Mouse (Mus musculus) embryonic facial prominence, embryonic 13.5 days (tissue): ENCODE results near the gene Fam3b. TPM values are rescaled to one million over a fixed set of nuclear protein-coding genes. Genes with fewer than 3 reads are reported as not detected.

Source experiments
- ATAC-seq: fragments of 200-750 bp; cut with Nextera tagmentation; 2 replicates; pipeline ENCODE4 v1.8.0; 2017; ENCODE audit warnings: low read depth; ENCODE audit not compliant: insufficient number of reproducible peaks, insufficient read depth, low FRiP score, low TSS enrichment
- H3K27ac ChIP-seq: fragments of 300-500 bp; sonication (generic); 2 replicates; pipeline ENCODE4 v1.5.1; 2015; ENCODE audit warnings: moderate library complexity, mild to moderate bottlenecking, inconsistent platforms
- H3K27me3 ChIP-seq: fragments of 300-500 bp; sonication (generic); 2 replicates; pipeline ENCODE4 v1.6.1; 2015; ENCODE audit warnings: mild to moderate bottlenecking, inconsistent platforms
- H3K36me3 ChIP-seq: fragments of 300-500 bp; sonication (generic); 2 replicates; pipeline ENCODE4 v1.6.1; 2015; ENCODE audit warnings: mild to moderate bottlenecking, inconsistent platforms
- H3K4me1 ChIP-seq: fragments of 300-500 bp; sonication (generic); 2 replicates; pipeline ENCODE4 v1.6.1; 2015; ENCODE audit warnings: inconsistent platforms
- H3K4me2 ChIP-seq: fragments of 300-500 bp; sonication (generic); 2 replicates; pipeline ENCODE4 v1.6.1; 2015; ENCODE audit warnings: moderate library complexity, mild to moderate bottlenecking, inconsistent platforms
- H3K4me3 ChIP-seq: fragments of 300-500 bp; sonication (generic); 2 replicates; pipeline ENCODE4 v1.5.1; 2015; ENCODE audit warnings: mild to moderate bottlenecking, inconsistent platforms
- H3K9ac ChIP-seq: fragments of 300-500 bp; sonication (generic); 2 replicates; pipeline ENCODE4 v1.6.1; 2015; ENCODE audit warnings: mild to moderate bottlenecking, inconsistent platforms
- H3K9me3 ChIP-seq: fragments of 300-500 bp; sonication (generic); 2 replicates; pipeline ENCODE4 v1.6.1; 2016; ENCODE audit warnings: inconsistent platforms
- WGBS: fragments of 180-500 bp; shearing (Covaris S2); methylation state at CpG from one replicate; pipeline ENCODE4 v1.1.7; 2015; ENCODE audit warnings: mixed read lengths; 5-methylcytosine and 5-hydroxymethylcytosine counted together
- polyA plus RNA-seq: library from polyadenylated mRNA; unstranded; fragments of >200 nt; fragmentation: Nextera tagmentation; extraction: Ambion mirVana; gene quantifications from 2 replicates; pipeline ENCODE4 v1.2.1, GENCODE M21; 2015

The Fam3b gene
- polyA plus RNA-seq, 1 experiment from 2014 or later = not detected

DNA sequence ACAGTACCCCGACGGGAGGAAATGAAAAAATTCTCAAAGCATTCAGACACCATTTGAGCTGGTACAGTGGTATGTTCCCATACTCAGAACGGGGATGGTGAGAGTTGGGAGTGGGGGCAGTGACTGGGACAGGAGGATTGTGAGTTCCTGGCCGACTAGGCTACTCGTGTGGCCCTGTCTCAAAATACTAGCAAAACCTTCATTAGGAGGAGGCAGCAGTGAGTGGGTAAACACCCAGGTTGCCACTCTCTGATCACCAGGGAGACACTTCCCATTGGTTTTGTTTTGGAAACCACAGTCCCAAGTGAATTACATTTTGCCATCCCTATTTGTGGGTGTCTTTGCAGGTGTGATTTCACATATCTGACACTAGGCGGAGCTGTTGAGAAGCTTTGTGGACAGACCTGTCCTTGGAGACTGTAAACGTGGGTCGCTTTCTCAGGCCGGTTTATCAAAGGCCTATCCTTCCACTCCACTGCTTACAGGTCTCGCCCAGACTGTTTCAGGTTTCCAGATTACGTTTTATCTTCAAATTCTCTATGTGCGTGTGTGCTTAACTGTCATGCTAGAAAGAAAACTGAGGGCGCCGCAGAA is 70.8 kb downstream of the Fam3b start:
- H3K4me2 ChIP-seq = no peak overlapping the region
- no peak for ATAC-seq
- H3K9ac ChIP-seq = no peak overlapping the region
- 47% methylated on average over 14 of the region's 14 CpGs for WGBS
- no peak overlapping the region for H3K27ac ChIP-seq
- H3K9me3 ChIP-seq = no peaks in the 10 kb centered on the region
- no peaks in the 10 kb centered on the region for H3K27me3 ChIP-seq
- H3K36me3 ChIP-seq = no peaks in the 10 kb centered on the region
- H3K4me3 ChIP-seq = no peak overlapping the region
- H3K4me1 ChIP-seq = no peaks in the 10 kb centered on the region

DNA sequence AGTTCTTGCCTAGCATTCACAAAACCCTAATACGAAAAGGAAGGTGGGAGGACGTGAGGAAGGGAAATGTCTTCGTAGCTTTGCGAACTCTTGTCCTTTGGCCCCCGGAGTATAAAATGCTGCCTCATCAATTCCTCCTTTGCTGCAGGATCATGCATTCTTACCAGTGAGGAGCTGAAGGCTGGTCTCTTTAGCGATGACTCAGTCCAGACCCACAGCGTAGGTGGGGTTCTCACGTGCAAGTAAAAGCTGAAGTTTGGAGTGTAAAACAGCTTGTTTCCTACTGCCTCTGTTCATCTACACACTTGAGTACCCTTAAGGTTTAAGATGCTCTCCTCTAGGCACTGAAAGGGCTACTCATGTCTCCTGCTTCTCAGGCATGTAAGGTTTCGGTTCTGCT is 72.6 kb downstream of the Fam3b start:
- no peaks in the 10 kb centered on the region for H3K9me3 ChIP-seq
- H3K36me3 ChIP-seq = no peaks in the 10 kb centered on the region
- H3K4me1 ChIP-seq = no peaks in the 10 kb centered on the region
- no peaks in the 10 kb centered on the region for H3K27me3 ChIP-seq
- H3K4me3 ChIP-seq = no peak overlapping the region
- no peak for ATAC-seq
- 85% methylated on average over 9 of the region's 9 CpGs for WGBS
- no peak overlapping the region for H3K27ac ChIP-seq
- H3K9ac ChIP-seq = no peak overlapping the region
- no peak overlapping the region for H3K4me2 ChIP-seq

DNA sequence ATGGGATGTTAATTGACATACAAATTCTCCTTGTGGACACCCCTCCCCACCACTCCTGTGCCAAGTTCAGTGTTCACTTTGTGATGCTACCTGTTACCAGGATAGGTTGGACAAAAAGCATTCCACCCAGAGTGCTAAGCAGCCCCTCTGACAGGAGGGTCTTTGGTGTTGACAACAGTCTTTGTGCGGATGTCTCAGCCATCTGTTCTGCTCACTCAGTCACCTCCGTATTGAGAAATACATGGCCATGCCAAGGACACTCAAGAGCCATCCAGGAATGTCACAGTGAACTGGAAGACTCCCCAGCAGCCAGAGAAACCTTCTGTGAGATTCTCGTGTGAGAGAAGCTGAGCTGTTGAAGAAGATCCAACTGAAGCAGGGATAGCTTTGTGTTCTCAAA is 76.4 kb downstream of the Fam3b start:
- ATAC-seq = no peak
- 75% methylated on average over 3 of the region's 3 CpGs for WGBS
- H3K4me1 ChIP-seq = no peaks in the 10 kb centered on the region
- no peak overlapping the region for H3K4me2 ChIP-seq
- H3K27me3 ChIP-seq = no peaks in the 10 kb centered on the region
- H3K36me3 ChIP-seq = no peaks in the 10 kb centered on the region
- no peak overlapping the region for H3K4me3 ChIP-seq
- no peak overlapping the region for H3K27ac ChIP-seq
- no peak overlapping the region for H3K9ac ChIP-seq
- no peaks in the 10 kb centered on the region for H3K9me3 ChIP-seq

GRCm38 (mm10) chr16:97437448-97438056 is 77.1 kb downstream of the Fam3b start:
- Histone ChIP-seq H3K4me3 (no peak overlapping the region), H3K27ac (no peak overlapping the region), H3K36me3 (no peaks in the 10 kb centered on the region), H3K4me1 (no peaks in the 10 kb centered on the region), H3K9me3 (no peaks in the 10 kb centered on the region), H3K4me2 (no peak overlapping the region), H3K27me3 (no peaks in the 10 kb centered on the region), H3K9ac (no peak overlapping the region)
- WGBS = 38% methylated on average over 1 of the region's 1 CpGs
- ATAC-seq = no peak

- no peak overlapping the region for H3K27ac ChIP-seq
- H3K4me1 ChIP-seq = no peaks in the 10 kb centered on the region
- ATAC-seq = no peak
- no peaks in the 10 kb centered on the region for H3K27me3 ChIP-seq
- no peaks in the 10 kb centered on the region for H3K36me3 ChIP-seq
- no peaks in the 10 kb centered on the region for H3K9me3 ChIP-seq
- 67% methylated on average over 2 of the region's 2 CpGs for whole genome bisulfite sequencing
- no peak overlapping the region for H3K4me2 ChIP-seq
- H3K4me3 ChIP-seq = no peak overlapping the region
- H3K9ac ChIP-seq = no peak overlapping the region
Observed at GRCm38 (mm10) chr16:97434206-97434605, 80.4 kb downstream of the Fam3b start.

GRCm38 (mm10) chr16:97431328-97431727 is 83.3 kb downstream of the Fam3b start:
- Histone ChIP-seq H3K36me3 (no peaks in the 10 kb centered on the region), H3K27ac (no peak overlapping the region)
- 74% methylated on average over 4 of the region's 4 CpGs for WGBS

DNA sequence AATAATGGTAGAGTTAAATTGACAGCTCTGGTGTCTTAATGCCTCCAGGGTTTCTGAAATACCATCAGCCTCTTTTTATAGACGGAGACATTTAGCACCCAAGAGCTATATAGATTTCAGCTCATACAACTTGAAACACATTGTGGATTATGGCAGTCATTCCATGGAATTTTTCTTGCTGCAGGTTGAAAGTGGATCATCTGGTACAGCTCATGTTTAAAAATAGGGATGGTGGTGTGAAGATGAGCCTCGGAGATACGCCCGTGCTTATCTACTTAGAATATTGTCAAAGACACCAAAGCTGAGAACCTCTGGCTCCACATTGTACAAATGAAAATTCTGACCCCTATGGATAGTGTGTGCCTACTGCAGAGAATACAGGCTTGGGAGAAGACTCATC is 84.5 kb downstream of the Fam3b start:
- no peak overlapping the region for H3K27ac ChIP-seq
- H3K4me1 ChIP-seq = 0 out of 2 replicates have a peak, but pooled peaks cover 3% of the 10 kb centered on the region
- no peak for ATAC-seq
- no peaks in the 10 kb centered on the region for H3K36me3 ChIP-seq
- H3K4me3 ChIP-seq = no peak overlapping the region
- WGBS = 82% methylated on average over 4 of the region's 4 CpGs
- H3K9me3 ChIP-seq = no peaks in the 10 kb centered on the region
- H3K4me2 ChIP-seq = no peak overlapping the region
- no peak overlapping the region for H3K9ac ChIP-seq
- H3K27me3 ChIP-seq = no peaks in the 10 kb centered on the region

More at GRCm38 (mm10) chr16:97431328-97431727, 83.3 kb downstream of the Fam3b start:
- Histone ChIP-seq H3K9me3 (no peaks in the 10 kb centered on the region), H3K27me3 (no peaks in the 10 kb centered on the region), H3K4me2 (no peak overlapping the region), H3K4me3 (no peak overlapping the region), H3K4me1 (0 out of 2 replicates have a peak, but pooled peaks cover 3% of the 10 kb centered on the region), H3K9ac (no peak overlapping the region)
- ATAC-seq = no peak

GRCm38 (mm10) chr16:97428026-97428425 is 86.6 kb downstream of the Fam3b start:
- 0 out of 2 replicates have a peak, but pooled peaks cover 3% of the 10 kb centered on the region for H3K4me1 ChIP-seq
- H3K4me2 ChIP-seq = no peak overlapping the region
- H3K9me3 ChIP-seq = no peaks in the 10 kb centered on the region
- 83% methylated on average over 3 of the region's 3 CpGs for WGBS
- no peak for ATAC-seq
- H3K27me3 ChIP-seq = no peaks in the 10 kb centered on the region
- H3K36me3 ChIP-seq = no peaks in the 10 kb centered on the region
- no peak overlapping the region for H3K9ac ChIP-seq
- no peak overlapping the region for H3K27ac ChIP-seq
- no peak overlapping the region for H3K4me3 ChIP-seq

GRCm38 (mm10) chr16:97423627-97424026 is 91.0 kb downstream of the Fam3b start:
- Histone ChIP-seq H3K9ac (no peak overlapping the region), H3K27ac (no peak overlapping the region), H3K36me3 (no peaks in the 10 kb centered on the region), H3K4me1 (0 out of 2 replicates have a peak, but pooled peaks cover 3% of the 10 kb centered on the region), H3K4me2 (no peak overlapping the region), H3K27me3 (no peaks in the 10 kb centered on the region), H3K9me3 (no peaks in the 10 kb centered on the region), H3K4me3 (no peak overlapping the region)
- WGBS = 87% methylated on average over 1 of the region's 1 CpGs
- no peak for ATAC-seq

- H3K4me2 ChIP-seq = no peak overlapping the region
- H3K4me3 ChIP-seq = no peak overlapping the region
- H3K9ac ChIP-seq = no peak overlapping the region
- ATAC-seq = no peak
- 72% methylated on average over 6 of the region's 6 CpGs for WGBS
- H3K9me3 ChIP-seq = no peaks in the 10 kb centered on the region
- no peak overlapping the region for H3K27ac ChIP-seq
- no peaks in the 10 kb centered on the region for H3K27me3 ChIP-seq
- no peaks in the 10 kb centered on the region for H3K4me1 ChIP-seq
- H3K36me3 ChIP-seq = no peaks in the 10 kb centered on the region
Observed at GRCm38 (mm10) chr16:97421671-97422070, 92.9 kb downstream of the Fam3b start.
